Mouse (Mus musculus) intestine, embryonic 16.5 days (tissue): ENCODE measurements around the gene Gm11127. TPM values are rescaled to one million over a fixed set of nuclear protein-coding genes. Genes with fewer than 3 reads are reported as not detected.
"Not testable (repeated sequence)": the region's sequence is repeated elsewhere in the genome, so short reads cannot be mapped to it uniquely, and the experiment has no call there.

Experiments
- ATAC-seq: fragments of 200-750 bp; cut with Nextera tagmentation; 2 replicates; pipeline ENCODE4 v1.8.0; 2017; ENCODE audit warnings: moderate TSS enrichment, moderate library complexity
- H3K27ac ChIP-seq: fragments of 300-500 bp; sonication (generic); 2 replicates; pipeline ENCODE4 v1.5.1; 2014; ENCODE audit warnings: mild to moderate bottlenecking, low read length
- H3K27me3 ChIP-seq: fragments of 300-500 bp; sonication (generic); replicated peaks from 2 replicates; pipeline ENCODE4 v1.6.1; 2014; ENCODE audit warnings: low read length, control low read depth, mixed read lengths; ENCODE audit not compliant: control insufficient read depth, insufficient read depth
- H3K36me3 ChIP-seq: fragments of 300-500 bp; sonication (generic); 2 replicates; pipeline ENCODE4 v1.6.1; 2014; ENCODE audit warnings: low read length, control low read depth; ENCODE audit not compliant: control insufficient read depth, insufficient read depth
- H3K4me1 ChIP-seq: fragments of 300-500 bp; sonication (generic); 2 replicates; pipeline ENCODE4 v1.6.1; 2014; ENCODE audit warnings: low read length, control low read depth, mixed read lengths; ENCODE audit not compliant: control insufficient read depth, insufficient read depth
- H3K4me2 ChIP-seq: fragments of 300-500 bp; sonication (generic); 2 replicates; pipeline ENCODE4 v1.6.1; 2014; ENCODE audit warnings: low read depth, low read length, control low read depth
- H3K4me3 ChIP-seq: fragments of 300-500 bp; sonication (generic); 2 replicates; pipeline ENCODE4 v1.5.1; 2014; ENCODE audit warnings: mild to moderate bottlenecking, low read length
- H3K9ac ChIP-seq: fragments of 300-500 bp; sonication (generic); 2 replicates; pipeline ENCODE4 v1.6.1; 2014; ENCODE audit warnings: low read depth, low read length
- H3K9me3 ChIP-seq: fragments of 300-500 bp; sonication (generic); 2 replicates; pipeline ENCODE4 v1.6.1; 2016; ENCODE audit warnings: low read length, control low read depth; ENCODE audit not compliant: control insufficient read depth
- WGBS: fragments of 180-500 bp; shearing (Covaris S2); extraction: QIAGEN DNeasy Blood & Tissue Kit; methylation state at CpG from one replicate; pipeline ENCODE4 v1.1.7; 2014; 5-methylcytosine and 5-hydroxymethylcytosine counted together
- polyA plus RNA-seq: library from polyadenylated mRNA; unstranded; fragments of >200 nt; fragmentation: Nextera tagmentation; extraction: Ambion mirVana; gene quantifications from 2 replicates; pipeline ENCODE4 v1.2.1, GENCODE M21; 2015

Gene Gm11127
- polyA plus RNA-seq, 1 experiment from 2014 or later, result 7.2 TPM

GRCm38 (mm10) chr17:36082519-36083232, 24.5 kb upstream of the Gm11127 start:
- ATAC-seq, H3K27ac ChIP-seq, H3K4me1 ChIP-seq, H3K36me3 ChIP-seq, H3K27me3 ChIP-seq, H3K9me3 ChIP-seq: not testable (repeated sequence)
- Histone ChIP-seq H3K4me3 (peak overlapping the region; percentile 59), H3K9ac (peak overlapping the region; percentile 65; the same call in 1 of the 2 replicates), H3K4me2 (peak overlapping the region; percentile 99)
- 60% methylated on average over 3 of the region's 6 CpGs for WGBS

- not testable (repeated sequence) for H3K36me3 ChIP-seq, H3K4me3 ChIP-seq, ATAC-seq, H3K4me1 ChIP-seq, H3K27me3 ChIP-seq, H3K9ac ChIP-seq, H3K9me3 ChIP-seq, H3K4me2 ChIP-seq, H3K27ac ChIP-seq
Observed at GRCm38 (mm10) chr17:36081901-36082300, 23.7 kb upstream of the Gm11127 start.

- Histone ChIP-seq H3K4me3 (no peak overlapping the region), H3K27me3 (no peaks in the 10 kb centered on the region), H3K36me3 (no peaks in the 10 kb centered on the region), H3K27ac (no peak overlapping the region), H3K9me3 (no peaks in the 10 kb centered on the region), H3K4me1 (no peaks in the 10 kb centered on the region), H3K4me2 (no peak overlapping the region), H3K9ac (no peak overlapping the region)
- 33% methylated on average over 2 of the region's 2 CpGs for WGBS
- ATAC-seq, result no peak
Observed at GRCm38 (mm10) chr17:36060829-36061228, 2.7 kb upstream of the Gm11127 start.

- peak overlapping the region; percentile 48; the same call in 1 of the 2 replicates for H3K27ac ChIP-seq
- H3K36me3 ChIP-seq, H3K4me1 ChIP-seq, H3K4me2 ChIP-seq, H3K27me3 ChIP-seq, H3K9me3 ChIP-seq, H3K4me3 ChIP-seq, H3K9ac ChIP-seq: not testable (repeated sequence)
- ATAC-seq, result peak; percentile 15
- 88% methylated on average over 24 of the region's 25 CpGs for WGBS
Observed at GRCm38 (mm10) chr17:36057927-36058326, 244 bp downstream of the Gm11127 start.

GRCm38 (mm10) chr17:36043286-36043685, 14.9 kb downstream of the Gm11127 start:
- H3K9ac ChIP-seq, result peak overlapping the region; percentile 60
- H3K4me3 ChIP-seq, result peak overlapping the region; percentile 40
- no peaks in the 10 kb centered on the region for H3K9me3 ChIP-seq
- H3K4me2 ChIP-seq, result peak overlapping the region; percentile 45
- no peak overlapping the region for H3K27ac ChIP-seq
- no peak; the same call in 1 of the 2 replicates for ATAC-seq
- H3K4me1 ChIP-seq, result 0 out of 2 replicates have a peak, but pooled peaks cover 3% of the 10 kb centered on the region
- H3K36me3 ChIP-seq, result no peaks in the 10 kb centered on the region
- WGBS, result 83% methylated on average over 3 of the region's 3 CpGs
- H3K27me3 ChIP-seq, result no peaks in the 10 kb centered on the region

GRCm38 (mm10) chr17:36042610-36043169, 15.5 kb downstream of the Gm11127 start, which contains the start of the genes H2-T22 and Gm6034:
TSS of gene H2-T22 (minus strand) at chr17:36042747.
TSS of gene Gm6034 (plus strand) at chr17:36042961.
- not testable (repeated sequence) for H3K27ac ChIP-seq, H3K4me1 ChIP-seq, H3K36me3 ChIP-seq, H3K9me3 ChIP-seq, H3K27me3 ChIP-seq
- peak; percentile 98 for ATAC-seq
- Histone ChIP-seq H3K4me2 (peak within 1 kb of the TSS; percentile 74), H3K4me3 (peak within 1 kb of the TSS; percentile 40), H3K9ac (peak within 1 kb of the TSS; percentile 60)
- WGBS, result 3% methylated on average over 12 of the region's 12 CpGs

GRCm38 (mm10) chr17:36042055-36042454, 16.1 kb downstream of the Gm11127 start:
- H3K9ac ChIP-seq, result peak overlapping the region; percentile 55
- H3K36me3 ChIP-seq, H3K4me1 ChIP-seq, H3K9me3 ChIP-seq, H3K27me3 ChIP-seq, H3K27ac ChIP-seq: not testable (repeated sequence)
- peak overlapping the region; percentile 40 for H3K4me3 ChIP-seq
- peak; percentile 79 for ATAC-seq
- peak overlapping the region; percentile 74 for H3K4me2 ChIP-seq
- WGBS, result under 1% methylated on average over 19 of the region's 19 CpGs

GRCm38 (mm10) chr17:36040604-36041003, 17.6 kb downstream of the Gm11127 start:
- H3K27ac ChIP-seq, H3K4me3 ChIP-seq, ATAC-seq, H3K4me1 ChIP-seq, H3K4me2 ChIP-seq, H3K9ac ChIP-seq, H3K27me3 ChIP-seq, H3K9me3 ChIP-seq, H3K36me3 ChIP-seq: not testable (repeated sequence)
- WGBS, result 90% methylated on average over 2 of the region's 2 CpGs

GRCm38 (mm10) chr17:36036126-36036525, 22.0 kb downstream of the Gm11127 start:
- not testable (repeated sequence) for ATAC-seq, H3K27me3 ChIP-seq
- WGBS, result 86% methylated on average over 13 of the region's 13 CpGs

More at GRCm38 (mm10) chr17:36036126-36036525, 22.0 kb downstream of the Gm11127 start:
- not testable (repeated sequence) for H3K27ac ChIP-seq, H3K9ac ChIP-seq, H3K36me3 ChIP-seq, H3K9me3 ChIP-seq, H3K4me1 ChIP-seq, H3K4me2 ChIP-seq, H3K4me3 ChIP-seq
